Mouse (Mus musculus) limb, embryonic 14.5 days (tissue): Measurements from ENCODE around the gene Tnk2. TPM values are rescaled to one million over a fixed set of nuclear protein-coding genes. Genes with fewer than 3 reads are reported as not detected.

Experiments
- ATAC-seq: fragments of 200-750 bp; cut with Nextera tagmentation; 2 replicates; pipeline ENCODE4 v1.8.0; 2017; ENCODE audit warnings: low read depth, moderate number of reproducible peaks, moderate TSS enrichment; ENCODE audit not compliant: low FRiP score
- DNase-seq: peaks from one replicate; pipeline ENCODE4 v3.0.0-alpha.2; 2015; ENCODE audit warnings: low spot score
- H3K27ac ChIP-seq: fragments of 300-500 bp; sonication (generic); replicated peaks from 2 replicates; pipeline ENCODE4 v1.5.1; 2014; ENCODE audit warnings: low read depth, mild to moderate bottlenecking, low read length, moderate library complexity, mixed read lengths
- H3K27me3 ChIP-seq: fragments of 300-500 bp; sonication (generic); 2 replicates; pipeline ENCODE4 v1.6.1; 2014; ENCODE audit warnings: low read length, mixed read lengths; ENCODE audit not compliant: control insufficient read depth, insufficient read depth
- H3K36me3 ChIP-seq: fragments of 300-500 bp; sonication (generic); 2 replicates; pipeline ENCODE4 v1.6.1; 2014; ENCODE audit warnings: mild to moderate bottlenecking, low read length, moderate library complexity, mixed read lengths; ENCODE audit not compliant: control insufficient read depth, insufficient read depth
- H3K4me1 ChIP-seq: fragments of 300-500 bp; sonication (generic); 2 replicates; pipeline ENCODE4 v1.6.1; 2014; ENCODE audit warnings: antibody characterized with exemption, low read length, mixed read lengths; ENCODE audit not compliant: control insufficient read depth, insufficient read depth
- H3K4me2 ChIP-seq: fragments of 300-500 bp; sonication (generic); replicated peaks from 2 replicates; pipeline ENCODE4 v1.6.1; 2014; ENCODE audit warnings: low read depth, mild to moderate bottlenecking, low read length, moderate library complexity; ENCODE audit not compliant: severe bottlenecking
- H3K4me3 ChIP-seq: fragments of 300-500 bp; sonication (generic); replicated peaks from 2 replicates; pipeline ENCODE4 v1.5.1; 2014; ENCODE audit warnings: low read length
- H3K9ac ChIP-seq: fragments of 300-500 bp; sonication (generic); 2 replicates; pipeline ENCODE4 v1.6.1; 2014; ENCODE audit warnings: mild to moderate bottlenecking, low read depth, low read length, moderate library complexity; ENCODE audit not compliant: severe bottlenecking
- H3K9me3 ChIP-seq: fragments of 300-500 bp; sonication (generic); 2 replicates; pipeline ENCODE4 v1.6.1; 2016; ENCODE audit warnings: low read length; ENCODE audit not compliant: control insufficient read depth
- POLR2A ChIP-seq: fragments of 200-500 bp; IDR thresholded peaks from 2 replicates; pipeline ENCODE4 v1.8.0; 2012; ENCODE audit warnings: inconsistent platforms, mild to moderate bottlenecking, moderate library complexity, borderline replicate concordance; ENCODE audit not compliant: insufficient read depth, insufficient read length; ENCODE audit errors: extremely low read depth
- WGBS: fragments of 180-500 bp; shearing (Covaris S2); extraction: QIAGEN DNeasy Blood & Tissue Kit; methylation state at CpG from one replicate; pipeline ENCODE4 v1.1.7; 2014; 5-methylcytosine and 5-hydroxymethylcytosine counted together
- polyA plus RNA-seq, 2 experiments: library from polyadenylated mRNA; depleted of rRNA in 1 of 2; stranded (reverse) in 1 of 2; unstranded in 1 of 2; fragments of >200 nt; fragmentation: Nextera tagmentation in 1 of 2; extraction: Ambion mirVana in 1 of 2; gene quantifications; 2 replicates each; pipeline versions ENCODE4 v1.2.1 to v1.2.3; 2012 to 2014

The Tnk2 gene
- 98.1 and 141 TPM in 2 replicates for polyA plus RNA-seq (2012; rRNA removed)
- 16.0 and 17.6 TPM in 2 replicates for polyA plus RNA-seq (2014; fragmentation: Nextera tagmentation; extraction: Ambion mirVana)

DNA sequence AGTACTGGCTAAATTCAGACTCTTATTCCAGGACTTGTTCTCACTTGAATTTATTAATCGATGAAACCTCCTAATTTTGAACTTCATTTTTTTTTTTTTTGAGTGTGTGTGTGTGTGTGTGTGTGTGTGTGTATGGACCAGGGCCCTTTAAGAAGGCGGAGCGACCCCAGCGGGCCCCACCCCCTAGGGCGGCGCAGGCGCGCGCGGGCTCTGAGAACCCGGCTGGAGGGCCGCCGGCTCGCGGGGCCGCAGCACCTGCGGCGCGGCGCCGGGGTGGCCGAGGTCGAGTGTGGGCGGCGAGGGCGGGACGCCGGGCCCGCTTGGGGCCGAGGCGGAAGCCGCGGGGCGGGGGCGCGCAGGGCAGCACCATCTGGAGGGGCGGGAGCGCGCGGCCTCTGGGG is at the start of gene Tnk2:
TSS of gene Tnk2 (plus strand) at position 214 of the 401 bp plus-strand sequence.
- H3K4me2 ChIP-seq, result peak within 1 kb of the TSS; percentile 90
- 0 out of 2 replicates have a peak, but pooled peaks have one; percentile 40 for TF ChIP-seq POLR2A
- H3K9ac ChIP-seq, result peak within 1 kb of the TSS; percentile 88
- ATAC-seq (peak; percentile 89), DNase-seq (peak; percentile 86)
- H3K9me3 ChIP-seq, result no peaks in the 10 kb centered on the region
- H3K36me3 ChIP-seq, result no peaks in the 10 kb centered on the region
- peak within 1 kb of the TSS; percentile 87 for H3K27ac ChIP-seq
- under 1% methylated on average over 29 of the region's 40 CpGs for WGBS
- no peaks in the 10 kb centered on the region for H3K27me3 ChIP-seq
- peaks cover 22% of the 10 kb centered on the region for H3K4me1 ChIP-seq
- peak within 1 kb of the TSS; percentile 90 for H3K4me3 ChIP-seq

- H3K36me3 ChIP-seq, result no peaks in the 10 kb centered on the region
- no peak for TF ChIP-seq POLR2A
- WGBS, result 60% methylated on average over 5 of the region's 5 CpGs
- H3K9ac ChIP-seq, result no peak overlapping the region
- H3K4me1 ChIP-seq, result no peaks in the 10 kb centered on the region
- no peak overlapping the region for H3K4me2 ChIP-seq
- no peak overlapping the region for H3K4me3 ChIP-seq
- ATAC-seq (no peak), DNase-seq (no peak)
- H3K27me3 ChIP-seq, result no peaks in the 10 kb centered on the region
- no peak overlapping the region for H3K27ac ChIP-seq
- H3K9me3 ChIP-seq, result no peaks in the 10 kb centered on the region
Measured at GRCm38 (mm10) chr16:32593916-32594315, 49.8 kb upstream of the Tnk2 start.

- Histone ChIP-seq H3K27ac (no peak overlapping the region), H3K4me3 (no peak overlapping the region), H3K9ac (no peak overlapping the region), H3K4me2 (no peak overlapping the region), H3K4me1 (no peaks in the 10 kb centered on the region), H3K36me3 (no peaks in the 10 kb centered on the region), H3K9me3 (no peaks in the 10 kb centered on the region), H3K27me3 (no peaks in the 10 kb centered on the region)
- WGBS, result 79% methylated on average over 5 of the region's 5 CpGs
- TF ChIP-seq POLR2A, result no peak
- no peak for DNase-seq
- no peak for ATAC-seq
Measured at GRCm38 (mm10) chr16:32594701-32595100, 49.0 kb upstream of the Tnk2 start.

DNA sequence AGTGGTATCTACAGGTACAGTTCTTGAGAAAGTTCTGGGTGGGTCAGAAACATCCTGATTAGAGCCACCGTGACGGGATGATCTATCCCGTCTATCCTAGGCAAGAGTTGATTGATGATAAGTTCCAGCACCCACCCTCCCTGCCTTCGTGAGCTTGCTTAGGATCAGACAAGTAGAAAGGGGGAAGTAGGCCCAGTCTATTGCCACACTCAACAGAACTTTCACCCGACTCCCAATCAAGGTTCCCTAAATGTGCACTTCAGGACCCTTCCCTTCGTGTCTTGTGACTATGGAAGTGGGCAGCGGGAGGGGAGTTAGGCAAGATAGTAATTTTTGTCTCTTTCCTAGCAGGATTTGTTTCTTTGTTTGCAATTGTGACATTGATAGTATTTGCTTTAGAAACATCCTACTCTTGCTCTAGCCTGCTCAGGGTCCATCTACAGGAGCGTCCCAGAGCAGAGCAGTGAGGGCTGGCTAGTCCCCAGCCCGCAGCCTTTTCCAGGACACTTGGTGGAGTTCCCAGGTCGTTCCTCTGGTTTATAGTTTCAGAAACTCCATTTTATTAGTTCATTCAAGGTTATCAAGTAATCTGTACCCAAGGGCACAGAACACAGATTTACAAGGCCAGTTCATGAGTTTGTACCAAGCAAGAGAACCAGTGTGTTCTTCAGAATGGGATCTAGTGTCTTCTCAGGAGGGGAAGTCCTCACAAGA is 48.4 kb upstream of the Tnk2 start:
- Histone ChIP-seq H3K4me3 (no peak overlapping the region), H3K27ac (no peak overlapping the region), H3K4me2 (no peak overlapping the region), H3K9me3 (no peaks in the 10 kb centered on the region), H3K27me3 (no peaks in the 10 kb centered on the region), H3K36me3 (no peaks in the 10 kb centered on the region), H3K4me1 (no peaks in the 10 kb centered on the region), H3K9ac (no peak overlapping the region)
- TF ChIP-seq POLR2A, result no peak
- ATAC-seq (no peak), DNase-seq (no peak)
- 83% methylated on average over 10 of the region's 10 CpGs for WGBS

DNA sequence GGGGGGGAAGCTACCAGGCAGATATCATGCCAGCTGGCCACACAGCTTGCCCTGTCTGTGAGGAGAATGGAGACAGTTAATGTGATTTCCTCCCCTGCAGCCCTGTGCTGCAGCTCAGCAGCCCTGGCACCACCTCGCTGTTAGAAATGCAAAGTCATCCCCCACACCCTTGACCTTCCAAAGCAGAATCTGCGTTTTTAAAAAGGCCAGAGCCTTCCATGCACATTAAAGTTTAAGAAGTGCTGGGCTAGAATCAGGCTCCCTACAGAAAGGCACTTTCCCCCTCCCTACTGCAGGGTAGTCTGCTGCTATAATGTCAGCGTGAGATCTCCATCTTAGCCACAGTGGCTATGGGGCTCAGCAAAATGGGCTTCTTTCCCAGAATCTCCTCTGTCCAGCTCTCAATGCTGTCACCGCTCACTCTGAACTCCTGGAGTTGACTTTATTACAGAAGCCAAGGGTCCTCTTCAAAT is 45.7 kb upstream of the Tnk2 start:
- Histone ChIP-seq H3K36me3 (no peaks in the 10 kb centered on the region), H3K4me2 (no peak overlapping the region), H3K27me3 (no peaks in the 10 kb centered on the region), H3K9me3 (no peaks in the 10 kb centered on the region), H3K27ac (no peak overlapping the region), H3K9ac (no peak overlapping the region), H3K4me1 (no peaks in the 10 kb centered on the region), H3K4me3 (no peak overlapping the region)
- ATAC-seq (no peak), DNase-seq (peak; percentile 56)
- no peak for TF ChIP-seq POLR2A
- WGBS, result 31% methylated on average over 4 of the region's 4 CpGs
